Mouse (Mus musculus) CH12.LX (cell line): ENCODE results near the gene Serpinb1a. TPM values are rescaled to one million over a fixed set of nuclear protein-coding genes. Genes with fewer than 3 reads are reported as not detected.
A peak's percentile ranks its signal among the peaks of the same experiment; 100 is the strongest.

Experiments
- DNase-seq: peaks from one replicate; pipeline ENCODE4 v3.0.0-alpha.2; 2013; ENCODE audit errors: extremely low read depth
- H3K27ac ChIP-seq: 2 replicates; pipeline ENCODE4 v1.5.1; 2012; ENCODE audit warnings: low read depth, mild to moderate bottlenecking, control low read depth, moderate library complexity; ENCODE audit not compliant: insufficient read depth
- H3K27me3 ChIP-seq: replicated peaks from 2 replicates; pipeline ENCODE3; 2012; ENCODE audit warnings: inconsistent platforms
- H3K36me3 ChIP-seq, 2 experiments: replicated peaks in 1 of 2; 2 replicates each; pipeline versions ENCODE3 to v1.6.1; 2012; ENCODE audit warnings: inconsistent platforms in 1 of 2, low read length in 1 of 2, mild to moderate bottlenecking in 1 of 2, mixed read lengths in 1 of 2, moderate library complexity in 1 of 2; ENCODE audit not compliant: control insufficient read depth in 1 of 2, insufficient read depth in 1 of 2
- H3K4me1 ChIP-seq, 2 experiments: 2 replicates each; pipeline ENCODE4 v1.6.1; 2012; ENCODE audit warnings: inconsistent platforms in 1 of 2, moderate library complexity in 1 of 2; ENCODE audit not compliant: insufficient read depth in 2 of 2, control insufficient read depth in 1 of 2
- H3K4me2 ChIP-seq: 2 replicates; pipeline ENCODE4 v1.6.1; 2012; ENCODE audit warnings: low read depth, mild to moderate bottlenecking, control low read depth; ENCODE audit not compliant: poor library complexity, insufficient read depth, severe bottlenecking
- H3K4me3 ChIP-seq, 3 experiments: fragments of 150-350 bp in 1 of 3; sonication (generic) in 1 of 3; replicated peaks in 1 of 3; 2 replicates each; pipeline versions ENCODE3 to v1.5.1; 2011 to 2012; ENCODE audit warnings: low read depth in 2 of 3, low read length in 2 of 3, mild to moderate bottlenecking in 2 of 3, moderate library complexity in 2 of 3, control low read depth in 1 of 3, improper control_type of control experiment in 1 of 3, inconsistent platforms in 1 of 3, mixed read lengths in 1 of 3; ENCODE audit not compliant: poor library complexity in 1 of 3
- H3K79me2 ChIP-seq: replicated peaks from 2 replicates; pipeline ENCODE4 v1.6.1; 2012; ENCODE audit warnings: mild to moderate bottlenecking, moderate library complexity; ENCODE audit not compliant: control insufficient read depth, poor library complexity, insufficient read depth, severe bottlenecking; ENCODE audit errors: extremely low read depth
- H3K9ac ChIP-seq: 2 replicates; pipeline ENCODE4 v1.6.1; 2012; ENCODE audit warnings: low read depth, mild to moderate bottlenecking, control low read depth, moderate library complexity; ENCODE audit not compliant: insufficient read depth
- H3K9me3 ChIP-seq: replicated peaks from 2 replicates; pipeline ENCODE3; 2012; ENCODE audit warnings: low read length, inconsistent platforms, mixed read lengths
- BHLHE40 ChIP-seq: IDR thresholded peaks from 2 replicates; pipeline ENCODE4 v1.6.1; 2011; ENCODE audit warnings: mild to moderate bottlenecking, low read depth, low read length, improper control_type of control experiment
- CHD1 ChIP-seq: IDR thresholded peaks from 2 replicates; pipeline ENCODE4 v1.6.1; 2012; ENCODE audit warnings: low read depth, low read length, improper control_type of control experiment, inconsistent platforms
- CHD2 ChIP-seq: IDR thresholded peaks from 2 replicates; pipeline ENCODE4 v1.6.1; 2011; ENCODE audit warnings: low read length, improper control_type of control experiment
- CTCF ChIP-seq, 2 experiments: IDR thresholded peaks in 1 of 2; conservative IDR thresholded peaks in 1 of 2; 2 replicates each; pipeline ENCODE4 v1.5.1; 2011 to 2012; ENCODE audit warnings: low read depth in 2 of 2, low read length in 2 of 2, improper control_type of control experiment in 1 of 2, inconsistent platforms in 1 of 2, mild to moderate bottlenecking in 1 of 2, moderate library complexity in 1 of 2
- E2F4 ChIP-seq: IDR thresholded peaks from 2 replicates; pipeline ENCODE4 v1.6.1; 2011; ENCODE audit warnings: low read depth, low read length, improper control_type of control experiment; ENCODE audit not compliant: insufficient replicate concordance
- ELF1 ChIP-seq: IDR thresholded peaks from 2 replicates; pipeline ENCODE4 v1.6.1; 2014; ENCODE audit warnings: low read depth, mild to moderate bottlenecking, inconsistent platforms, low read length, improper control_type of control experiment
- EP300 ChIP-seq: IDR thresholded peaks from 2 replicates; pipeline ENCODE4 v1.6.1; 2011; ENCODE audit warnings: low read length, improper control_type of control experiment
- ETS1 ChIP-seq: conservative IDR thresholded peaks from 2 replicates; pipeline ENCODE4 v1.6.1; 2012; ENCODE audit warnings: low read depth, mild to moderate bottlenecking, inconsistent platforms, low read length, improper control_type of control experiment, moderate library complexity
- GABPA ChIP-seq: IDR thresholded peaks from 2 replicates; pipeline ENCODE4 v1.6.1; 2012; ENCODE audit warnings: low read depth, low read length, improper control_type of control experiment, inconsistent platforms; ENCODE audit not compliant: insufficient replicate concordance
- HCFC1 ChIP-seq: IDR thresholded peaks from 2 replicates; pipeline ENCODE4 v1.6.1; 2012; ENCODE audit warnings: low read depth, mild to moderate bottlenecking, inconsistent platforms, low read length, improper control_type of control experiment
- IRF4 ChIP-seq: IDR thresholded peaks from 2 replicates; pipeline ENCODE4 v1.6.1; 2014; ENCODE audit warnings: low read depth, mild to moderate bottlenecking, inconsistent platforms, low read length, improper control_type of control experiment
- JUN ChIP-seq: IDR thresholded peaks from 2 replicates; pipeline ENCODE4 v1.6.1; 2011; ENCODE audit warnings: low read depth, mild to moderate bottlenecking, low read length, improper control_type of control experiment, moderate library complexity; ENCODE audit not compliant: insufficient read depth
- JUND ChIP-seq: conservative IDR thresholded peaks from 2 replicates; pipeline ENCODE4 v1.6.1; 2011; ENCODE audit warnings: low read depth, low read length, improper control_type of control experiment
- KAT2A ChIP-seq: IDR thresholded peaks from 2 replicates; pipeline ENCODE4 v1.6.1; 2012; ENCODE audit warnings: low read length, improper control_type of control experiment, inconsistent platforms; ENCODE audit not compliant: insufficient replicate concordance
- MAFK ChIP-seq: IDR thresholded peaks from 2 replicates; pipeline ENCODE4 v1.6.1; 2011; ENCODE audit warnings: low read length, improper control_type of control experiment; ENCODE audit not compliant: insufficient replicate concordance
- MAX ChIP-seq: IDR thresholded peaks from 2 replicates; pipeline ENCODE4 v1.6.1; 2011; ENCODE audit warnings: low read length, improper control_type of control experiment
- MAZ ChIP-seq: IDR thresholded peaks from 2 replicates; pipeline ENCODE4 v1.6.1; 2012; ENCODE audit warnings: low read depth, mild to moderate bottlenecking, inconsistent platforms, low read length, improper control_type of control experiment, moderate library complexity
- MEF2A ChIP-seq: IDR thresholded peaks from 2 replicates; pipeline ENCODE4 v1.6.1; 2014; ENCODE audit warnings: low read depth, mild to moderate bottlenecking, inconsistent platforms, low read length, improper control_type of control experiment, borderline replicate concordance
- MXI1 ChIP-seq: IDR thresholded peaks from 2 replicates; pipeline ENCODE4 v1.6.1; 2011; ENCODE audit warnings: mild to moderate bottlenecking, low read depth, low read length, improper control_type of control experiment
- MYC ChIP-seq: IDR thresholded peaks from 2 replicates; pipeline ENCODE4 v1.6.1; 2011; ENCODE audit warnings: low read depth, mild to moderate bottlenecking, improper control_type of control experiment, low read length
- NELFE ChIP-seq: IDR thresholded peaks from 2 replicates; pipeline ENCODE4 v1.6.1; 2011; ENCODE audit warnings: low read depth, low read length, improper control_type of control experiment
- NRF1 ChIP-seq: IDR thresholded peaks from 2 replicates; pipeline ENCODE4 v1.6.1; 2014; ENCODE audit warnings: low read depth, mild to moderate bottlenecking, inconsistent platforms, low read length, improper control_type of control experiment, moderate library complexity
- PAX5 ChIP-seq: IDR thresholded peaks from 2 replicates; pipeline ENCODE4 v1.6.1; 2012; ENCODE audit warnings: low read length, inconsistent platforms, mixed read lengths
- POLR2A ChIP-seq: IDR thresholded peaks from 2 replicates; pipeline ENCODE4 v1.6.1; 2011; ENCODE audit warnings: low read depth, mild to moderate bottlenecking, improper control_type of control experiment, low read length
- POLR2AphosphoS2 ChIP-seq: IDR thresholded peaks from 2 replicates; pipeline ENCODE4 v1.6.1; 2011; ENCODE audit warnings: low read depth, low read length, improper control_type of control experiment
- RAD21 ChIP-seq: IDR thresholded peaks from 2 replicates; pipeline ENCODE4 v1.6.1; 2011; ENCODE audit warnings: low read depth, mild to moderate bottlenecking, low read length, improper control_type of control experiment, moderate library complexity
- RCOR1 ChIP-seq: conservative IDR thresholded peaks from 2 replicates; pipeline ENCODE4 v1.6.1; 2012; ENCODE audit warnings: low read depth, mild to moderate bottlenecking, inconsistent platforms, low read length, improper control_type of control experiment
- SIN3A ChIP-seq: IDR thresholded peaks from 2 replicates; pipeline ENCODE4 v1.6.1; 2012; ENCODE audit warnings: low read length, improper control_type of control experiment, inconsistent platforms
- SMC3 ChIP-seq: IDR thresholded peaks from 2 replicates; pipeline ENCODE4 v1.6.1; 2011; ENCODE audit warnings: low read depth, low read length, improper control_type of control experiment
- TBP ChIP-seq: conservative IDR thresholded peaks from 2 replicates; pipeline ENCODE4 v1.6.1; 2011; ENCODE audit warnings: low read depth, low read length, improper control_type of control experiment
- TCF12 ChIP-seq: IDR thresholded peaks from 2 replicates; pipeline ENCODE4 v1.6.1; 2014; ENCODE audit warnings: low read depth, mild to moderate bottlenecking, inconsistent platforms, low read length, improper control_type of control experiment
- UBTF ChIP-seq: IDR thresholded peaks from 2 replicates; pipeline ENCODE4 v1.6.1; 2012; ENCODE audit warnings: low read depth, mild to moderate bottlenecking, inconsistent platforms, low read length, improper control_type of control experiment, moderate library complexity
- USF1 ChIP-seq: IDR thresholded peaks from 2 replicates; pipeline ENCODE4 v1.6.1; 2014; ENCODE audit warnings: low read depth, mild to moderate bottlenecking, inconsistent platforms, low read length, improper control_type of control experiment
- USF2 ChIP-seq: conservative IDR thresholded peaks from 2 replicates; pipeline ENCODE4 v1.6.1; 2011; ENCODE audit warnings: low read depth, low read length, improper control_type of control experiment
- ZC3H11A ChIP-seq: IDR thresholded peaks from 2 replicates; pipeline ENCODE4 v1.6.1; 2012; ENCODE audit warnings: low read depth, mild to moderate bottlenecking, inconsistent platforms, low read length, improper control_type of control experiment
- ZKSCAN1 ChIP-seq: IDR thresholded peaks from 2 replicates; pipeline ENCODE4 v1.6.1; 2012; ENCODE audit warnings: low read depth, inconsistent platforms, low read length, improper control_type of control experiment, borderline replicate concordance
- ZMIZ1 ChIP-seq: IDR thresholded peaks from 2 replicates; pipeline ENCODE4 v1.6.1; 2012; ENCODE audit warnings: low read depth, mild to moderate bottlenecking, inconsistent platforms, low read length, improper control_type of control experiment
- ZNF384 ChIP-seq: IDR thresholded peaks from 2 replicates; pipeline ENCODE4 v1.6.1; 2012; ENCODE audit warnings: low read depth, low read length, improper control_type of control experiment, inconsistent platforms
- dilution Hi-C: fragments of 300-500 bp; cut with MboI; formaldehyde crosslinking; loops from 2 replicates; pipeline ENCODE4 v1.14.3; 2020; ENCODE audit warnings: low sequenced_read_pairs; ENCODE audit not compliant: extremely low pct_unique_long_range_greater_than_20kb, extremely low pct_ligation_motif_present
- in situ Hi-C: fragments of 300-500 bp; cut with MboI; formaldehyde crosslinking; loops from 3 replicates; pipeline ENCODE4 v1.14.3; 2019; ENCODE audit warnings: low sequenced_read_pairs, low pct_ligation_motif_present, low pct_unique_long_range_greater_than_20kb, mixed read lengths
- polyA plus RNA-seq: library from polyadenylated mRNA; unstranded; fragments of >175 nt; gene quantifications from 2 replicates; pipeline ENCODE4 v1.2.1, GENCODE M21; 2012; ENCODE audit warnings: low read depth; ENCODE audit not compliant: insufficient read length
- total RNA-seq, 2 experiments: library from RNA; depleted of rRNA; stranded (reverse); fragments of 300-350 nt in 1 of 2; fragments of >200 nt in 1 of 2; gene quantifications; 2 replicates each; pipeline ENCODE4 v1.2.3; 2012 to 2014

Serpinb1a gene
- total and polyA plus RNA-seq, 3 experiments, result 2.5 to 23.0 (median 9.3) TPM

- in situ Hi-C loops (no loop called here), dilution Hi-C loops (no loop called here)
- DNase-seq, result peak; percentile 82
- peak; percentile 51; the same call in 1 of the 2 replicates for TF ChIP-seq TCF12
- no peak for TF ChIP-seq POLR2AphosphoS2
- TF ChIP-seq RCOR1, result no peak; the same call in 1 of the 2 replicates
- TF ChIP-seq ZMIZ1, result no peak
- no peak for TF ChIP-seq JUND
- TF ChIP-seq HCFC1, result no peak; the same call in 1 of the 2 replicates
- TF ChIP-seq MEF2A, result 0 out of 2 replicates have a peak, but pooled peaks have one; percentile 12
- peak; percentile 43; the same call in 1 of the 2 replicates for TF ChIP-seq POLR2A
- TF ChIP-seq PAX5, result no peak
- TF ChIP-seq KAT2A, result no peak
- TF ChIP-seq ZC3H11A, result no peak
- TF ChIP-seq USF1, result no peak
- TF ChIP-seq SMC3, result no peak
- TF ChIP-seq CTCF (conservative IDR thresholded peaks at IDR 0.05 in 1 of 2, IDR thresholded peaks at IDR 0.05 in 1 of 2; ENCODE audit: low read depth in 2 of 2, low read length in 2 of 2), result no peak
- TF ChIP-seq CHD2, result peak; percentile 57
- no peak for TF ChIP-seq MAFK
- peak; percentile 56; the same call in 1 of the 2 replicates for TF ChIP-seq TBP
- TF ChIP-seq NELFE, result no peak
- peak; percentile 89 for TF ChIP-seq MYC
- peak; percentile 32; the same call in 1 of the 2 replicates for TF ChIP-seq MXI1
- TF ChIP-seq ELF1, result no peak
- TF ChIP-seq RAD21, result no peak
- TF ChIP-seq E2F4, result no peak
- TF ChIP-seq SIN3A, result no peak
- TF ChIP-seq USF2, result no peak
- TF ChIP-seq EP300, result peak; percentile 70
- no peak for TF ChIP-seq BHLHE40
- no peak; the same call in 1 of the 2 replicates for TF ChIP-seq MAX
- no peak for TF ChIP-seq ZNF384
- no peak for TF ChIP-seq MAZ
- no peak; the same call in 1 of the 2 replicates for TF ChIP-seq ETS1
- no peak for TF ChIP-seq GABPA
- no peak for TF ChIP-seq JUN
- TF ChIP-seq IRF4, result peak; percentile 45; the same call in 1 of the 2 replicates
- TF ChIP-seq CHD1, result no peak; the same call in 1 of the 2 replicates
- no peak for TF ChIP-seq ZKSCAN1
- TF ChIP-seq UBTF, result no peak
- TF ChIP-seq NRF1, result no peak
- Histone ChIP-seq H3K9ac (peak overlapping the region; percentile 53; the same call in 1 of the 2 replicates), H3K4me2 (peak overlapping the region; percentile 87; the same call in 1 of the 2 replicates), H3K36me3 (peaks cover 17 to 28% of the 10 kb centered on the region in 2 experiments), H3K27ac (peak overlapping the region; percentile 70), H3K4me3 (no peak overlapping the region), H3K9me3 (no peaks in the 10 kb centered on the region), H3K27me3 (no peaks in the 10 kb centered on the region), H3K4me1 (peaks cover 7 to 68% of the 10 kb centered on the region in 2 experiments), H3K79me2 (no peaks in the 10 kb centered on the region)
Observed at GRCm38 (mm10) chr13:32825546-32825945, 25.4 kb downstream of the Serpinb1a start.
